Mouse (Mus musculus) lung, embryonic 16.5 days (tissue): ENCODE results near the gene Meiob. TPM values are rescaled to one million over a fixed set of nuclear protein-coding genes. Genes with fewer than 3 reads are reported as not detected.

ENCODE experiments used
- ATAC-seq: fragments of 200-750 bp; cut with Nextera tagmentation; 2 replicates; pipeline ENCODE4 v1.8.0; 2017; ENCODE audit warnings: low read depth, mild to moderate bottlenecking, moderate library complexity
- H3K27ac ChIP-seq: fragments of 300-500 bp; sonication (generic); 2 replicates; pipeline ENCODE4 v1.5.1; 2014; ENCODE audit warnings: mild to moderate bottlenecking, control low read depth, low read length
- H3K27me3 ChIP-seq: fragments of 300-500 bp; sonication (generic); 2 replicates; pipeline ENCODE4 v1.6.1; 2014; ENCODE audit warnings: low read depth, low read length, mixed read lengths; ENCODE audit not compliant: control insufficient read depth, insufficient read depth
- H3K36me3 ChIP-seq: fragments of 300-500 bp; sonication (generic); 2 replicates; pipeline ENCODE4 v1.6.1; 2014; ENCODE audit warnings: low read length; ENCODE audit not compliant: control insufficient read depth, insufficient read depth
- H3K4me1 ChIP-seq: fragments of 300-500 bp; sonication (generic); replicated peaks from 2 replicates; pipeline ENCODE4 v1.6.1; 2014; ENCODE audit warnings: low read length, mixed read lengths; ENCODE audit not compliant: control insufficient read depth, insufficient read depth
- H3K4me2 ChIP-seq: fragments of 300-500 bp; sonication (generic); 2 replicates; pipeline ENCODE4 v1.6.1; 2014; ENCODE audit warnings: low read depth, low read length, control low read depth
- H3K4me3 ChIP-seq: fragments of 300-500 bp; sonication (generic); 2 replicates; pipeline ENCODE4 v1.5.1; 2014; ENCODE audit warnings: mild to moderate bottlenecking, low read length, control low read depth
- H3K9ac ChIP-seq: fragments of 300-500 bp; sonication (generic); 2 replicates; pipeline ENCODE4 v1.6.1; 2014; ENCODE audit warnings: low read length, control low read depth
- H3K9me3 ChIP-seq: fragments of 300-500 bp; sonication (generic); 2 replicates; pipeline ENCODE4 v1.6.1; 2016; ENCODE audit warnings: low read length; ENCODE audit not compliant: control insufficient read depth
- WGBS: fragments of 180-500 bp; shearing (Covaris S2); extraction: QIAGEN DNeasy Blood & Tissue Kit; methylation state at CpG from one replicate; pipeline ENCODE4 v1.1.7; 2014; 5-methylcytosine and 5-hydroxymethylcytosine counted together
- polyA plus RNA-seq: library from polyadenylated mRNA; unstranded; fragments of >200 nt; fragmentation: Nextera tagmentation; extraction: Ambion mirVana; gene quantifications from 2 replicates; pipeline ENCODE4 v1.2.1, GENCODE M21; 2015

Gene Meiob
- polyA plus RNA-seq, 1 experiment from 2014 or later, result not detected

DNA sequence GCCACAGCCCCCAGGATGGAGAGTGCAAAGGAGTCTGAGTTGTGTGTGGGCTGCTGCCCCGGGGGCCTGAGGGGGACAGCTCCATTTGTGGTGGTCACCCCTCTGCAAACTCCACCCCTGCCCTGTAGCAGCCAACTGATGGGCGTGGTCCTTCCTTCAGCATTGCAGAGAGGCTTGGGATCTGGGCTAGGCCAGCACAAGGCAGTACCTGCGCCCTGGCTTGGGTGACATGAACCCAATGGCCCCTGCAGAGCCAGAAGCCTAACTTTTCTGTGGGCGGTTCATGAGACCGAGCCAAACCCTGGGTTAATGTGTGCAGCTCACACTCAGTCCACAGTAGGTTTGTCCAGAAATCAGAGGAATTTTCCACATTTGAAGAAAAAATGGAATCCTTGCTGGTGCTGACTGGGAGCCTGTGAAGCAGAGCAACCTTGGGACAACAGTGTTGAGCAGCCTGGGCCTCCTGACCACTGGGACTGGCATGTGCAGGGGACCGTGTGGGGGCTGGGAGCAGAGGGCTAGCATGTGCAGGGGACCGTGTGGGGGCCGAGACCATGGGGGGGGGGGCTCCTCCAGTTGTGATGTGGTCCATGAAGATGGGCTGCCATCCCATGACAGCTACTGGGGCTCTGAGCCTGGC is 53.9 kb downstream of the Meiob start:
- H3K4me3 ChIP-seq, result no peak overlapping the region

DNA sequence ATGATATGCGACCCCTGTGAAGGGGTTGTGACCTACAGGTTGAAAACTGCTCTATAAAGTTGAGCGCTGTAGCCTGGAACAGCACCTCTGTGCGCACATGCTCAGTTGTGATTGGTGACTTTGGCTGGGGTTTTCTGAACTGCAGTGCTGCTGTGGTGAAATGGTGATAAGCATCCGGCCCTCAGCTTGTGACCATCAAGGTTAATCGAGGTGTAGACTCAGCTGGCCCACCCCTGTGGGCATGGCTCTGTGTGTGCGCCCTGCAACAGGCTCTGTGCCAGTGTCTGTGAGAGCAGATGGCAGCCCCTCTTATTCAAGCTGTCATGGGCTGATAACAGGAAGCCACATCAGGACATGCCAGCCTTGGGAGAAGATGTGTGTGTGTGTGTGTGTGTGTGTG is 54.9 kb downstream of the Meiob start:
- peaks cover 3% of the 10 kb centered on the region; the same call in 1 of the 2 replicates for H3K36me3 ChIP-seq
- no peak overlapping the region for H3K4me2 ChIP-seq
- no peaks in the 10 kb centered on the region for H3K9me3 ChIP-seq
- no peak overlapping the region for H3K9ac ChIP-seq
- no peaks in the 10 kb centered on the region for H3K27me3 ChIP-seq
- WGBS, result 85% methylated on average over 6 of the region's 6 CpGs
- H3K4me1 ChIP-seq, result no peaks in the 10 kb centered on the region
- H3K4me3 ChIP-seq, result no peak overlapping the region
- ATAC-seq, result no peak
- H3K27ac ChIP-seq, result no peak overlapping the region

More for the DNA sequence above, 53.9 kb downstream of the Meiob start:
- ATAC-seq, result no peak
- peaks cover 8% of the 10 kb centered on the region for H3K36me3 ChIP-seq
- H3K9ac ChIP-seq, result no peak overlapping the region
- H3K4me1 ChIP-seq, result no peaks in the 10 kb centered on the region
- no peak overlapping the region for H3K4me2 ChIP-seq
- no peaks in the 10 kb centered on the region for H3K9me3 ChIP-seq
- WGBS, result 81% methylated on average over 8 of the region's 8 CpGs
- H3K27me3 ChIP-seq, result no peaks in the 10 kb centered on the region
- H3K27ac ChIP-seq, result no peak overlapping the region

DNA sequence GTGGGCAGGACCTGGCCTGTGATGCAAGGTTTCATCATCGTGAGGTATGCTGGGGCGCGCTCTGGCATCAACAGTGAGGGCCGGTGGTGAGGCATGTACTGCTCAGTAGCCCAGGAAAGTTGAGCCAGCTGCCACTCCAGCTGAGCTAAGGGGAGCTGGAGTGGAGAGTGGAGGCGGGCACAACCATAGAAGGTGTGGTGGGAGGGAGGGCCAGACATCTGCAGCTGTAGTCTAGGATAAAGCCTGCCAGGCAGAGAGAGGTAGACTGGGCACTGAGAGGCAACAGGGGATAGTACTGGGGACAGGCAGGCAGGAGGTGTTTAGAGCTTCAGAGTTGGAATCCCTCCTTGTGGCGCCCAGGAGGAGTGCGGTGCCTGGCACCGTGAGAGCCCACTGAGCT is 56.0 kb downstream of the Meiob start:
- Histone ChIP-seq H3K36me3 (peaks cover 3% of the 10 kb centered on the region; the same call in 1 of the 2 replicates), H3K9me3 (no peaks in the 10 kb centered on the region), H3K27me3 (no peaks in the 10 kb centered on the region), H3K9ac (no peak overlapping the region), H3K4me2 (no peak overlapping the region), H3K27ac (no peak overlapping the region), H3K4me3 (no peak overlapping the region), H3K4me1 (no peaks in the 10 kb centered on the region)
- WGBS, result 88% methylated on average over 8 of the region's 8 CpGs
- no peak for ATAC-seq

DNA sequence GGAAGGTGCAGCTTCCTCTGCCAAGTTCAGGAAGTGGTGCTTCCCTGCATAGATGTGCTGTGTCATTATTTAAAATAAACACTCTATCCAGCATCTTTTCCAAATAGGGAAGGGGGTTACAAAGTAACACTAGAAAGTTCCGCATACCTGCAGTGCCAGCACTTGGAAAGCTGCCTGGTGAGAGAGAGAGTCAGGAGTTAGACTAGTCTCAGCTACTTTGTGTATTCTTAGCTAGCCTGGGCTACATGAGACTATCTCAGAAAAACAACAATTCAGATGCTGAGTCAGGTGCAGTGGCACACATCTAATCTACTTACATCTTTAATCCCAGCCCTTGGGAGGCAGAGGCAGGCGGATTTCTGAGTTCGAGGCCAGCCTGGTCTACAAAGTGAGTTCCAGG is 57.7 kb downstream of the Meiob start:
- no peaks in the 10 kb centered on the region for H3K4me1 ChIP-seq
- no peaks in the 10 kb centered on the region for H3K9me3 ChIP-seq
- no peak overlapping the region for H3K4me2 ChIP-seq
- ATAC-seq, result no peak
- peaks cover 3% of the 10 kb centered on the region for H3K36me3 ChIP-seq
- 91% methylated on average over 3 of the region's 3 CpGs for WGBS
- no peak overlapping the region for H3K9ac ChIP-seq
- no peak overlapping the region for H3K4me3 ChIP-seq
- H3K27ac ChIP-seq, result no peak overlapping the region
- H3K27me3 ChIP-seq, result no peaks in the 10 kb centered on the region

DNA sequence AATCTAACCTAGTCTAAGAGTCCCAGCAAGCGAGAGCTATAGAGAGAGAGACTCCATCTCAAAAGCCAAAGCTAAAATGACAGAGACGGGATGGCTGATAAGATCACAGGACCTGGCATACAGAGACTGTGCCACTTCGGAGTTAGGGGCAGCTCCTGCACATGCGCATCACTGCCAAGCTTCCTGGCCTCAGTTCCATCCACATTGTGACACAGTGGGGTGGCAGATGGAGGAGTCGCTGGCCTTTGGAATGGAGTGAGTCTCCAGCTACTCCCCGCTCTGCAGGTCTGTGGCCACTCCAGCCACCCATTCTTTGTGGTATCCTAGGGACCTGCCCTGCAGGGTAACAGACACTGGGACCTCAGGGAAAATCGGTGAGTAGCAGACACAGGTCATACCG is 61.7 kb downstream of the Meiob start, which contains the start of gene Igfals:
Gene Igfals (plus strand): TSS at position 222 of the 400 bp plus-strand sequence.
- Histone ChIP-seq H3K4me2 (no peak within 1 kb of the TSS), H3K27me3 (no peaks in the 10 kb centered on the region), H3K36me3 (peaks cover 3% of the 10 kb centered on the region), H3K4me1 (no peaks in the 10 kb centered on the region), H3K9ac (no peak within 1 kb of the TSS), H3K9me3 (no peaks in the 10 kb centered on the region), H3K4me3 (no peak within 1 kb of the TSS), H3K27ac (no peak within 1 kb of the TSS)
- 82% methylated on average over 8 of the region's 8 CpGs for WGBS
- no peak for ATAC-seq

DNA sequence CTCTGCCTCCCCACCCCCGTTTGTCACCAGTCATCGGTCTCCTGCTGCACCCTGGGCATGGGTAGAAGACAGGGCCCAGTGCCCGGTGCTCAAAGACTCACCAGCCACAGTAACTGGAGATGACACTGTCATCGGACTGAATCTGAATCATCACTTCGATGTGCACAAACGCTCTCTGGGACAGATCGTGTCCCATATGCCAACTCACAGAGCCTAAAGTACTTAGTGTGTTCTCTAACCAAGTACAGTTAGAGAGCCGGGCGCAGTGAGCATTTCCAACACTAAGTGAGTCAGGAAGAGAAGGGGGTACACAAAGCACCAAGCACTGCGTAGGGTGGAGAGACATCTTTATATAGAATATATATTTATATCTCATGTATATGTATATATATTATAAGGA is 63.8 kb downstream of the Meiob start:
- Histone ChIP-seq H3K27ac (no peak overlapping the region), H3K4me3 (no peak overlapping the region), H3K36me3 (no peaks in the 10 kb centered on the region; the same call in 1 of the 2 replicates), H3K9ac (no peak overlapping the region), H3K4me1 (no peaks in the 10 kb centered on the region), H3K4me2 (no peak overlapping the region), H3K27me3 (no peaks in the 10 kb centered on the region), H3K9me3 (no peaks in the 10 kb centered on the region)
- ATAC-seq, result no peak
- WGBS, result 89% methylated on average over 10 of the region's 10 CpGs

DNA sequence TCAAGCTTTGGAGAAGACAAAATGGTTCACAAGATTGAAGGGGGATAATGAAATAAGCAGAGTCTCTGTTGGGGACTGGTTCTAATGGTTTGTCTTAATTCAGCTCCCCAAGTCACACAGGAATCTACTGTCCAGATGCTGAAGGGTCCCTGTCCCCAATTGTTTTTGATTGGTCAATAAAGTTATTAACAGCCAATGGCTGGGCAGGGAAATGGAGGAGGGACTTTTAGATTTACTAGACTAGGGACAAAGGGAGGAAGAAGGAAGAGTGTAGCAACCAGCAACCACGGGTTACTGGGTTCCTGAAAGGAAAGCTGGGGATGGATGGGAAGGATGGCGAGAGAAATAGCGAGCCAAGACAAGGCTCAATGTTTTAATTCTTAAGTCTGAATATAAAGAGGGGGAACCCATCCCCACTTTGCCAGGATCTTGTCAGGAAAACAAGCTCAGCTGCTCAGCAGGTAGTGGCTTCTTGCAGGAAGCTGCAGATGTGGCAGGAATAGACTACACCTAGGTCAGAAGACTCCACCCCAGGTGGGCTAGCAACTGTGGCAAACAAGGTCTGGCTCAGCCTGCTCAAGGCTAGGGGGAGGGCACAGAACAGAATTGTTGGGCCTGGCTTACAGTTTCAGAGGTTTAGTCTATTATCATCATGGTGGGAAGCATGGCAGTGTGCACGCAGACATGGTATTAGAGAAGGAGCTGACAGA is 69.8 kb downstream of the Meiob start:
- Histone ChIP-seq H3K36me3 (no peaks in the 10 kb centered on the region), H3K4me1 (no peaks in the 10 kb centered on the region), H3K4me2 (no peak overlapping the region), H3K4me3 (no peak overlapping the region), H3K9me3 (no peaks in the 10 kb centered on the region), H3K27ac (no peak overlapping the region), H3K27me3 (no peaks in the 10 kb centered on the region; the same call in 1 of the 2 replicates), H3K9ac (no peak overlapping the region)
- no peak for ATAC-seq
- WGBS, result 35% methylated on average over 4 of the region's 4 CpGs

DNA sequence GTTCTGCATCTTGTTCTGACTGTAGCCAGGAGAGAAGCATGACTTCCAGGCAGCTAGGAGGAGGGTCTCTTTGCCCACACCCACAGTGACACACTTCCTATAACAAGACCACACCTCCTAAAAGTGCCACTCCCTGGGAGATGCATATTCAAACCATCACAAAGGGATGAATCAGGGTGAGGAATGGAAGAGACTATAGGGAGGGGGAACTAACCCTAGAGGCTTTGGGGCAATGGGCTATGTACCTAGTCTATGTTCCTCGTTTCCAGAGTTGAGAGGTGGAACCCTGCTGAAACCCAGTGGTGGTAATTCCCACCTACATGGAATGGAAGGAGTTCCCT is 70.3 kb downstream of the Meiob start:
- Histone ChIP-seq H3K9ac (no peak overlapping the region), H3K27me3 (no peaks in the 10 kb centered on the region; the same call in 1 of the 2 replicates), H3K9me3 (no peaks in the 10 kb centered on the region), H3K36me3 (no peaks in the 10 kb centered on the region), H3K4me3 (no peak overlapping the region), H3K4me2 (no peak overlapping the region), H3K4me1 (no peaks in the 10 kb centered on the region), H3K27ac (no peak overlapping the region)
- 31% methylated on average over 1 of the region's 1 CpGs for WGBS
- ATAC-seq, result no peak

DNA sequence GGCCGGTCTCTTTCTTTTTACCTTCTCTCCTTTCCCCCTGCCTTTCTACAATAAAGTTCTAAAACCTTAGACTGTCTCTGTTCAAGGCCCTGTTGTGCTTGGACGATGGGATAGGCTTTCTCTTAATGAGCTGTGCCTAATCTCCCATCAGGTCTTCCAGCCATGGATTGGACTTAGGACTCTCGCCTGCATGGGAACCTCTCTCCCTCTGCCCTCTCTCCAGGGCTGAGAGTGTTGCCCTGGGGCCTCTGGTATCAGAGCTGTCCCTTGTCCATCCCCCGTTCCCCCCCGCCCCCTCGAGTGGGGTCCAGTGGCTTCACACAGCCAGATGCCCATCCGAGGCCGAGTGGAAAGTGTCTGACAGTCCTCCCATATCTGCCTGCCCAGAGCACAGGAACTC is 70.9 kb downstream of the Meiob start:
- Histone ChIP-seq H3K9ac (no peak overlapping the region), H3K27me3 (no peaks in the 10 kb centered on the region; the same call in 1 of the 2 replicates), H3K4me3 (no peak overlapping the region), H3K4me1 (no peaks in the 10 kb centered on the region), H3K36me3 (no peaks in the 10 kb centered on the region), H3K4me2 (no peak overlapping the region), H3K9me3 (no peaks in the 10 kb centered on the region), H3K27ac (no peak overlapping the region)
- ATAC-seq, result no peak
- 75% methylated on average over 8 of the region's 8 CpGs for WGBS
